Mouse (Mus musculus): ENCODE data around the gene Wdr13. TPM values are rescaled to one million over a fixed set of nuclear protein-coding genes. Genes with fewer than 3 reads are reported as not detected.

The Wdr13 gene
- polyA plus RNA-seq (2012; rRNA removed) = 18.9 and 22.6 TPM in 2 replicates

DNA sequence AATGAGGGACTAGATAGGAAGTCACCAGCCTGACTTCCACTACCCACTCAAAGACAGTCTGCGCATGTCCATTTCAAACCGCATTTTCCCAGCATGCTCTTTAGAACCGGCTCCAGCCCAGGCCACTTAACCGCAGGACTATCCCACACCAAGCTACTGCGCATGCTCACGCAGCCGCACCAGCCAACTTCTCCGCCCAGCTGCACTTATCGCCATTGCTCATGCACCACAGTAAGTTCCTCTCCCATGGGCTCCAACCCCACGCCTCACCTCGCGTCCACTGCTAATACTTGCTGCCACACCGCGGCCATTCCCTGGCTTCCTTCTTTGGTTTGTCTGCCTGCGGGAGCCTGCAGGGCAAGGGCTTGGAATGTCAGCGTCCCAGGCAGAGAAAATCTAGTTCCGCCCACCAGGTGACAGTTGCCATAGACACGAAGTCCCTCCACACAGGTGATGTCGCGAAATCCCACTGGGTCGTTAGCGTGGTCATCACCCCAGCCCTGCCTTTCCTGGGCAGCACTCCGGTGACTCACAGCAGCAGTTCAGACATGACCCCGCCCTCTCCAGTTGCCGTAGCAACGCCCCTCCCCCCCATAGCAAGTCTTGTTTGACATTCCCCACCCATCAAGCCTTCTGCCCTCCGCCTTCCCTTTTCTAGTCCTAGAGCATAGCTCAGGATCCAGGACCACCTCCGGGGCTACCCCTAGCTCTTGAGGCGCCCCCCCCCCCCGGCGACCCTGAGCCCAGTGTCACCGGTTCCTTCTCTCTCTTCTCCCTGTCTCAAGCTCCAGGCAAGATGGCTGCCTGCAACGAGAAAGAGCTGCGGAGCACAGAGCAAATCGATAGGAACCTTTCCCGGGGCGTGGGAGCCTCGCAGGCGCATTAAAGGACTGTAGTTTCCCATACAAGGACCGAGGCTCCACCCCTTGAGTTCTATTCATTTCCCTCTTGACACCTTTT, at the start of gene Wdr13:
TSS of gene Wdr13 (minus strand) at position 876 of the 960 bp plus-strand sequence.

DNA sequence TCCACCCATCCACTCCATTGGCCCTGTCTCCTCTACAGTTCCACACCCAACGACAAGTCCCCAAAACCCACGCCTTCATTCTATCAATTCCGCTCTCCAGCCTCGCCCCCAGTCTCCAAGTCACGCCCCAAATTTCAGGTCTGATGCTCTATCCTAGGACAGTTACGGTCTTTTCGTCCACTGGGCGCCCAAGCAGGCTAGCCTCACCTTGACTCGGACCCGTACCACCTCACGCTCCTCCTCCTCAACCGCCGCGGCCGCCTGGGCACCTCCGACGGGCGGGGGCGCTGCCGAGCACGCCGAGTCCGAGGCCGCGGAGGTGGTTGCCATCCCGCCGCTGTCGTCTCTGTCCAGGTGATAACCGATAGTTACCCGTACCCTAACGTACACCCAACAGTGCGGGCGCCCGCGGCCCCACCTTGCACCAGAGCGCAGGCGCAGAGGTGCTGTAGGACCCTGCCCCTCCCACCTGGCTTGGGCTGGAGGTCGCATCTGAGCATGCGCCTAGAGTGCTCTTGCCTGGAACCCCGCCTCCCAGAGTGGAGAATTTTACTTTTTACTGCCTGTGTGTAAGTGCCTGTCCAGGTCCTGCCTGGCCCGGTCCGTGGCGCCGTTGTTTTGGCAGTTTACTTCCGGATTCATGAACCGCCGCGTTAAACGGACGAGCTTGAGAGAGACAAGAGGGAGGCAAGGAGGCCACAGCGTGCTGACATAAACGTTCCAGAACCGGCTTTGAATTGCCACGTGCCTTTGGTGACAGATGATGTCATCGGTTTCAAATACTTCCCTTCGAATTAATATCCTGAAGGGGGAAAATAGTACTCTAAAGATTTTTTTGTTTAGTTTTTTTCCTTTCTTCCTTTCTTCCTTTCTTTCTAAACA, 43.1 kb upstream of the Wdr13 start, which contains the start of gene Tbc1d25:
TSS of gene Tbc1d25 (minus strand) at position 678 of the 882 bp plus-strand sequence.

DNA sequence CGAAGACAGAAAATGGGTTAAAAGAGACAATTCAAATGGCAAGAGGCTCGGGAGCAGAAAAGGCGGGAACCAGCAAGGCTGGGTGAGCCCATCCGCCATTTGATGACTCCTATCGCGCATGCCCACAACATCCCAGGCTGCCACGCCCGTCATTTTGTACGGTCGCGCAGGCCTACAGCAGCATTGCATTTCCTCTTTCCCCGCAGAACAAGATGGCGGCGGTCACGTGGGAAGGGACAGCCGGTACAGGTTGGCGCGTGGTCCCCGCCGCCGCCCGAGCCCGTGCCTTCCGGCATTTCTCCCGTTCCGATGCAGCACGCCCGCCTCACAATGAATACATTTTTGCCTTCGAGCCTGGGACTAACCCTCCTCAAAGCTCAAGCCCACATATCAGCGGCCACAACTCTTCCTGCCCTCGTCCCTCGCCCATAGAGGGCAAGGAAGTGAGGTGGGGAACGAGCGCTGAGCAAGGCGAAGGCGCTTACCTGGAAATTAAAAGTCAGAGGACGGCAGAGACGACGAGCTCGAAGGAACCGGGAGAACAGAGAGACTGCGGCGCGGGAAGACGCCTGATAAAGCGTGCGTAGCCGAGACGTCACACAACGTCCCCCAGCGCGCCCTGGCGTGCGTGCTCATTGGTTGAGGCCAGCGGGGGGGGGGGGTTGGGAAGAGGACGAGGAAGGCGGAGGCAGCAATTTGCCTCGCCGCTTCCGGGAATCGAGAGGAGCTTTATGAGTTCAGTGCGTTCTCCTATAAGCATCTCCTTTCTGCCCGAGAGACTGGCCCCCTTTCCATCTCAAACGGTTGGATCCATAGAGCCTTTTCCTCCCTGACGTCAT, 12.7 kb upstream of the Wdr13 start, which contains the start of gene Rbm3:
TSS of gene Rbm3 (minus strand) at position 728 of the 839 bp plus-strand sequence.

DNA sequence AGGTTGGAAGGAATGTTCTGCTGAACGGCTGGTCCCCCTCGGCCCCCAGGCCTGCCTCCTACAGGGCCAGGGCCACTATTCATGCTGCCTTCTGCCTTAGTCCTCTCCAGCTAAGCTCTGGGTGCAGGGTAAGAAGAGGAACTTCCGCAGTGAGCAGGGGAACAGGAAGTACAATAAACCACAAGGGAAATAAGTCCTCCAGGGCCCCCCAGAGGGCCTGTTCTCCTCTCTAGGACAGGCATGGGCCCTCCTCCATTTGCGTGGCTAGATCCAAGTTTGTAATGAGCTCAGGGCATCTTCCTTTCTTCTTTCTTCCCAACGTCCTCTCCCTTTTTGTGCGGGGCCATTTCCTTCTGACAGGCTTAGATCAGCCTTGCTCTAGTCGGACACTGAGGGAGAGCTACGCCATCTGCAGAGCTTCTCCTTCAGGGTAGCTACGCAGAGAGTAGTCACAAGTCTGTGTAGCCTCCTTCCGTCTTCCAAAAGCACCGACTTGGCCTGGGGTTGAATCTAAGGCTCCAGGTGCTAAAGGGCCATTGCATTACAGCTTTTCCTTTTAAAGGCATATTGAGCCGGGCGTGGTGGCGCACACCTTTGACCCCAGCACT, 42.2 kb downstream of the Wdr13 start, which contains the start of gene Was:
TSS of gene Was (minus strand) at position 153 of the 608 bp plus-strand sequence.

DNA sequence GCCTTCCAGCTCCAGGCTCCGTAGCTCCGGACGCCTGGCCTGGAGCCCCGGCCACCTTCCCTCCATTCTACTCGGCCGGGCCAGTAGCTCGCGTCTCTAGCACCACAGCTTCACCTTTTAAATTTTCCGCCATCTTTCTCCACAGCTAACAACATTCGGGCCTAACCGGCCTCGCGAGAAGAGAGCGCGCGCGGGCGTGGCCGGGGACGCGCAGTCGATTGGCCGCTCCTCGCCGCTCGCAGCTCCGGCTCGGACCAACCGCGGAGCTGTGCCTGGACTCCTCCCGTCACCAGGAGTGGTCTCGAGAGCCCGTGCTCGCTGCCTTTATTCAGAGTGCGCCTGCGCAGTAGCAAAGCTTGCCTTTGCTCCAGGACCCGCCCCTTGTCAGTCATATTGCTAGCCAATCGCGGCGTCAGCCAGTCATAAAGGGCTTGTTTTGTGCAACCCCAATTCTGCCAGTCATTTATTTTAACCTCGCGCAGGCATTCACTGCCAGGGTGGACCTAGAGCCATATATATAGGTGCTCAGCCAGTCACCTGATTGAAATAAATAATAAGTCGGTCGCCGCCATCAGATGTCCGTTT, 58.2 kb downstream of the Wdr13 start, which contains the start of gene Suv39h1:
TSS of gene Suv39h1 (minus strand) at position 331 of the 585 bp plus-strand sequence.

Other genes starting within 250 kb of the Wdr13 start
- 14.2 and 16.2 TPM in 2 replicates for gene Slc35a2, start 248.9 kb downstream of the Wdr13 start, polyA plus RNA-seq (2012; rRNA removed)
- gene Pqbp1, start 233.6 kb downstream of the Wdr13 start, polyA plus RNA-seq (2012; rRNA removed) = 36.0 and 38.7 TPM in 2 replicates
- 22.3 and 23.0 TPM in 2 replicates for gene Timm17b, start 233.5 kb downstream of the Wdr13 start, polyA plus RNA-seq (2012; rRNA removed)
- not detected in 2 replicates for gene Gm10491, start 225.1 kb downstream of the Wdr13 start, polyA plus RNA-seq (2012; rRNA removed)
- gene Gm10490, start 223.3 kb downstream of the Wdr13 start, polyA plus RNA-seq (2012; rRNA removed) = not detected in 2 replicates
- 0.01 TPM in 2 replicates for gene Pcsk1n, start 213.1 kb downstream of the Wdr13 start, polyA plus RNA-seq (2012; rRNA removed)
- not detected in 2 replicates for gene Eras, start 204.3 kb downstream of the Wdr13 start, polyA plus RNA-seq (2012; rRNA removed)
- 15.8 and 17.9 TPM in 2 replicates for gene Hdac6, start 185.0 kb downstream of the Wdr13 start, polyA plus RNA-seq (2012; rRNA removed)
- 46.9 and 48.4 TPM in 2 replicates for gene Gata1, start 154.8 kb downstream of the Wdr13 start, polyA plus RNA-seq (2012; rRNA removed)
- 0.67 and 1.2 TPM in 2 replicates for gene Glod5, start 114.4 kb downstream of the Wdr13 start, polyA plus RNA-seq (2012; rRNA removed)
- gene Suv39h1, start 58.1 kb downstream of the Wdr13 start, polyA plus RNA-seq (2012; rRNA removed) = 15.2 and 16.4 TPM in 2 replicates
- 11.4 and 12.1 TPM in 2 replicates for gene Was, start 42.4 kb downstream of the Wdr13 start, polyA plus RNA-seq (2012; rRNA removed)
- gene Rbm3, start 13.0 kb upstream of the Wdr13 start, polyA plus RNA-seq (2012; rRNA removed) = 156 and 159 TPM in 2 replicates
- 4.0 and 4.4 TPM in 2 replicates for gene Tbc1d25, start 43.3 kb upstream of the Wdr13 start, polyA plus RNA-seq (2012; rRNA removed)
- gene Ebp, start 60.6 kb upstream of the Wdr13 start, polyA plus RNA-seq (2012; rRNA removed) = 68.2 and 80.5 TPM in 2 replicates
- gene Porcn, start 73.6 kb upstream of the Wdr13 start, polyA plus RNA-seq (2012; rRNA removed) = 4.9 and 5.1 TPM in 2 replicates
- gene Ftsj1, start 119.5 kb upstream of the Wdr13 start, polyA plus RNA-seq (2012; rRNA removed) = 16.6 and 17.2 TPM in 2 replicates
- 16.6 and 19.2 TPM in 2 replicates for gene Slc38a5, start 138.2 kb upstream of the Wdr13 start, polyA plus RNA-seq (2012; rRNA removed)
- not detected in 2 replicates for gene Ssxb10, start 194.5 kb upstream of the Wdr13 start, polyA plus RNA-seq (2012; rRNA removed)
- gene Ssxb9, start 234.1 kb upstream of the Wdr13 start, polyA plus RNA-seq (2012; rRNA removed) = not detected in 2 replicates